Mouse (Mus musculus): ENCODE results near the gene Spic. TPM values are rescaled to one million over a fixed set of nuclear protein-coding genes. Genes with fewer than 3 reads are reported as not detected.

Spic gene
- total and polyA plus RNA-seq, 3 experiments: 0.04 to 0.31 TPM; not detected in 1

DNA sequence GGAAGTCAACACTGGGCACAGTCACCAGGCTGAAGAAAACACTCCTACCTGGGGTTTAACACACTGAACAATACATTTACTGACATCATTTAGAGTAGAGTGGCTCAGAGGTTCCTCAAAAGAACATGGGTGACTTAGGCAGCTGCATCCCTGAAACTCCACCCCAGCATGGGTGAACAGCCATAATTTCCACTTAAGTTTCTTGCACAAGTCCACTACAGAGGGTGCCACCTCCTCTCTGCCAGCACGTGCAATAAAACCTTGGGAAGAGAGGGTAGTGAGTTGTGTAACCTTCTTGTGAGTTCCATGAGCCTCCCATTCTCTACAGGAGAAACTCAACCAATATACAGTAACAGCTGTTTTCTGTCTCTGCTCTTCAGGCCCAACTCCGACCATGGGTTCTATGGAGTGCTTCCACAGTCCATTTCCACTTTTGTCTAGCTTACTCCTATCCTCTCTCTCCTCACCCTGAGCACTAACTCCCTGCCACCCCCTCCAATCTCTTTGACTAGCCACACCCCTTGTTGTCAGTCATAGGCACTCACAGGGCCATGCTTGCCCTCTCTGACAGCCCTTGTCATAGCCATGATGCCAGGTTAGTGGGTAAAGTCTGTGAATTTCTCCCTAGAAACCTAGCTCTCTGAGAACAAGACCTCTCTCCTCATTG, 54.0 kb downstream of the Spic start:
- Histone ChIP-seq H3K27ac (no peak overlapping the region), H3K9ac (ENCODE audit: low read depth, low read length) (no peak overlapping the region), H3K36me3 (ENCODE audit: control insufficient read depth, insufficient read depth, low read length) (no peaks in the 10 kb centered on the region), H3K27me3 (ENCODE audit: control insufficient read depth, insufficient read depth, low read length) (no peaks in the 10 kb centered on the region), H3K79me2 (replicated peaks; ENCODE audit: control insufficient read depth, insufficient read depth, low read length) (no peaks in the 10 kb centered on the region), H3K4me1 (ENCODE audit: control insufficient read depth, insufficient read depth, low read length) (no peaks in the 10 kb centered on the region), H3K4me3 (no peak overlapping the region)
- 63% methylated on average over 2 of the region's 2 CpGs for WGBS
- TF ChIP-seq POLR2A (IDR thresholded peaks at IDR 0.05; ENCODE audit: insufficient read depth, low read depth, low read length) (no peak), CTCF (IDR thresholded peaks at IDR 0.05) (no peak), EP300 (IDR thresholded peaks at IDR 0.05; ENCODE audit: insufficient read depth, low read depth, low read length) (no peak)
- no peak for DNase-seq
- intact Hi-C loops (cut with DNase I): no loop called here

DNA sequence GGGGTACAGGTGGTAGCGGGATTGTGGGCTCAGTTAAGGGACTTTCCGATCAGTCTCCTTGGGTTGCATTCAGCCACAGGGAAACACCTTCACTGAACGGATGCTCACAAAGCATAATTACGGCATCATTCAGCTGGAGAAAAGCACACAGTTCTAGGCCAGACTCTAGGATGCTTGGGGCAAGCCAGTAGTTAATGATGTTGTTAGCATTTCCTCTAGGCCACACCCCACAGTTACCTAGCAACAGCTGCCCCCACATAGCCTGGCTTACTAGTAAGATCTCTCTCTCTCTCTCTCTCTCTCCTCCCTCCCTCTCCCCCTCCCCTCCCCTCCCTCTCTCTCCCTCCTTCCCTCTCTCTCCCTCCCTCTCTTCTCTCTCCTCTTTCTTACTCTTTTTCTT, 57.8 kb downstream of the Spic start:
- TF ChIP-seq EP300 (IDR thresholded peaks at IDR 0.05; ENCODE audit: insufficient read depth, low read depth, low read length) (no peak), POLR2A (IDR thresholded peaks at IDR 0.05; ENCODE audit: insufficient read depth, low read depth, low read length) (no peak), CTCF (IDR thresholded peaks at IDR 0.05) (no peak)
- H3K9ac ChIP-seq (ENCODE audit: low read depth, low read length): no peak overlapping the region
- 88% methylated on average over 4 of the region's 4 CpGs for WGBS
- H3K27me3 ChIP-seq (ENCODE audit: control insufficient read depth, insufficient read depth, low read length): no peaks in the 10 kb centered on the region
- no peak for DNase-seq
- intact Hi-C loops (cut with DNase I): no loop called here
- H3K79me2 ChIP-seq (replicated peaks; ENCODE audit: control insufficient read depth, insufficient read depth, low read length): no peaks in the 10 kb centered on the region
- no peak overlapping the region for H3K4me3 ChIP-seq
- H3K4me1 ChIP-seq (ENCODE audit: control insufficient read depth, insufficient read depth, low read length): no peaks in the 10 kb centered on the region; the same call in 1 of the 2 replicates
- H3K36me3 ChIP-seq (ENCODE audit: control insufficient read depth, insufficient read depth, low read length): no peaks in the 10 kb centered on the region
- H3K27ac ChIP-seq: no peak overlapping the region

DNA sequence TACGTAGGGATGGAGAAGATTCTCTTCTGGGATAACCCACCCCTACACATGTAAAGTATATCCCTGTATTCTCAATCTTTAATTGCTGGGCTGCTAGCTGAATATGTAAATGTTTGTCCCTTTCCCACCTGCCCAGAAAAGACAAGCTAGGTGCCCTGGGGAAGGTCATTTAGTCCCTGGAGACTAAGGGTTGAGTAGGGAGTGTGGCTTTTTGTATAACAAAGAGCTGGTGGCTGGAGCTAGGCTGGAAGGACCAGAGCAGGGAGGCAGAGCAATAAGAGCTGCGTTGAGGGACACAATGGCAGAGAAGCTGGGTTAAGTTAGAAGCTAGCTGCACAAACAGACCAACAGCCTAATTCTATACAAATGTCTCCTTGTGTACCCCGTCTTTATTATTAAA, 58.6 kb downstream of the Spic start:
- intact Hi-C loops (cut with DNase I): no loop called here
- H3K36me3 ChIP-seq (ENCODE audit: control insufficient read depth, insufficient read depth, low read length): no peaks in the 10 kb centered on the region
- H3K79me2 ChIP-seq (replicated peaks; ENCODE audit: control insufficient read depth, insufficient read depth, low read length): no peaks in the 10 kb centered on the region
- WGBS: 80% methylated on average over 3 of the region's 3 CpGs
- no peak overlapping the region for H3K27ac ChIP-seq
- no peaks in the 10 kb centered on the region for H3K27me3 ChIP-seq (ENCODE audit: control insufficient read depth, insufficient read depth, low read length)
- DNase-seq: no peak
- no peak overlapping the region for H3K4me3 ChIP-seq
- TF ChIP-seq POLR2A (IDR thresholded peaks at IDR 0.05; ENCODE audit: insufficient read depth, low read depth, low read length): no peak
- no peak for TF ChIP-seq EP300 (IDR thresholded peaks at IDR 0.05; ENCODE audit: insufficient read depth, low read depth, low read length)
- no peak for TF ChIP-seq CTCF (IDR thresholded peaks at IDR 0.05)
- no peak overlapping the region for H3K9ac ChIP-seq (ENCODE audit: low read depth, low read length)
- no peaks in the 10 kb centered on the region; the same call in 1 of the 2 replicates for H3K4me1 ChIP-seq (ENCODE audit: control insufficient read depth, insufficient read depth, low read length)

Other genes starting within 250 kb of the Spic start
- gene Sycp3, start 225.4 kb downstream of the Spic start, total RNA-seq (2021): not detected
- not detected in 2 replicates for gene Sycp3, start 225.4 kb downstream of the Spic start, polyA plus RNA-seq (2012; rRNA removed)
- 100 to 1,000 TPM; 278 to 334 TPM for gene Chpt1, start 180.9 kb downstream of the Spic start, total RNA-seq (2021)
- 228 and 230 TPM in 2 replicates for gene Chpt1, start 180.9 kb downstream of the Spic start, polyA plus RNA-seq (2012; rRNA removed)
- under 1 TPM; 0.14 to 0.42 TPM for gene Mybpc1, start 79.9 kb downstream of the Spic start, total RNA-seq (2021)
- gene Mybpc1, start 79.9 kb downstream of the Spic start, polyA plus RNA-seq (2012; rRNA removed): 0.06 and 0.18 TPM in 2 replicates
- 10 to 100 TPM; 80.3 to 89.2 TPM for gene Arl1, start 45.8 kb upstream of the Spic start, total RNA-seq (2021)
- 26.1 and 61.1 TPM in 2 replicates for gene Arl1, start 45.8 kb upstream of the Spic start, polyA plus RNA-seq (2012; rRNA removed)
- gene Utp20, start 141.8 kb upstream of the Spic start, total RNA-seq (2021): 10 to 100 TPM; 11.1 to 12.8 TPM
- gene Utp20, start 141.8 kb upstream of the Spic start, polyA plus RNA-seq (2012; rRNA removed): 3.4 and 6.5 TPM in 2 replicates
- not detected for gene Slc5a8, start 201.0 kb upstream of the Spic start, total RNA-seq (2021)
- 0.23 TPM in 1 of 2 replicates, not detected in the other for gene Slc5a8, start 201.0 kb upstream of the Spic start, polyA plus RNA-seq (2012; rRNA removed)